Mouse (Mus musculus) midbrain, embryonic 11.5 days (tissue): ENCODE measurements around the gene Hhat. TPM values are rescaled to one million over a fixed set of nuclear protein-coding genes. Genes with fewer than 3 reads are reported as not detected.

Source experiments
- ATAC-seq: fragments of 200-750 bp; cut with Nextera tagmentation; 2 replicates; pipeline ENCODE4 v1.8.0; 2017; ENCODE audit warnings: moderate TSS enrichment, moderate library complexity; ENCODE audit not compliant: low FRiP score
- DNase-seq: peaks from one replicate; pipeline ENCODE4 v3.0.0; 2015; ENCODE audit warnings: low spot score; ENCODE audit errors: missing footprints
- H3K27ac ChIP-seq: fragments of 300-500 bp; sonication (generic); 2 replicates; pipeline ENCODE4 v1.5.1; 2014; ENCODE audit warnings: low read depth, low read length
- H3K27me3 ChIP-seq: fragments of 300-500 bp; sonication (generic); 2 replicates; pipeline ENCODE4 v1.6.1; 2014; ENCODE audit warnings: mild to moderate bottlenecking, low read length, moderate library complexity, mixed read lengths; ENCODE audit not compliant: control insufficient read depth, insufficient read depth
- H3K36me3 ChIP-seq: fragments of 300-500 bp; sonication (generic); 2 replicates; pipeline ENCODE4 v1.6.1; 2014; ENCODE audit warnings: mild to moderate bottlenecking, low read length, moderate library complexity, mixed read lengths; ENCODE audit not compliant: control insufficient read depth, insufficient read depth
- H3K4me1 ChIP-seq: fragments of 300-500 bp; sonication (generic); 2 replicates; pipeline ENCODE4 v1.6.1; 2014; ENCODE audit warnings: low read length; ENCODE audit not compliant: control insufficient read depth, insufficient read depth
- H3K4me2 ChIP-seq: fragments of 300-500 bp; sonication (generic); 2 replicates; pipeline ENCODE4 v1.6.1; 2014; ENCODE audit warnings: mild to moderate bottlenecking, moderate library complexity
- H3K4me3 ChIP-seq: fragments of 300-500 bp; sonication (generic); 2 replicates; pipeline ENCODE4 v1.5.1; 2014; ENCODE audit warnings: low read depth, low read length
- H3K9ac ChIP-seq: fragments of 300-500 bp; sonication (generic); 2 replicates; pipeline ENCODE4 v1.6.1; 2014; ENCODE audit warnings: low read length
- H3K9me3 ChIP-seq: fragments of 300-500 bp; sonication (generic); 2 replicates; pipeline ENCODE4 v1.6.1; 2016; ENCODE audit warnings: low read length; ENCODE audit not compliant: control insufficient read depth
- WGBS: fragments of 180-500 bp; shearing (Covaris S2); extraction: QIAGEN DNeasy Blood & Tissue Kit; methylation state at CpG from one replicate; pipeline ENCODE4 v1.1.7; 2014; 5-methylcytosine and 5-hydroxymethylcytosine counted together
- polyA plus RNA-seq: library from polyadenylated mRNA; unstranded; fragments of >200 nt; fragmentation: Nextera tagmentation; extraction: Ambion mirVana; gene quantifications from 2 replicates; pipeline ENCODE4 v1.2.1, GENCODE M21; 2014

Hhat gene
- polyA plus RNA-seq, 1 experiment from 2014 or later: 11.0 TPM

GRCm38 (mm10) chr1:192447666-192448065, 323.4 kb downstream of the Hhat start:
- DNase-seq: no peak

More at GRCm38 (mm10) chr1:192447666-192448065, 323.4 kb downstream of the Hhat start:
- Histone ChIP-seq H3K27me3 (no peaks in the 10 kb centered on the region), H3K4me3 (no peak overlapping the region), H3K27ac (no peak overlapping the region), H3K9me3 (no peaks in the 10 kb centered on the region), H3K4me2 (no peak overlapping the region), H3K9ac (no peak overlapping the region), H3K36me3 (no peaks in the 10 kb centered on the region), H3K4me1 (no peaks in the 10 kb centered on the region)
- no peak for ATAC-seq
- WGBS: 64% methylated on average over 2 of the region's 2 CpGs

Other genes with a start within 250 kb of the Hhat start
- gene Sertad4, start 84.5 kb upstream of the Hhat start, polyA plus RNA-seq: 14.3 and 14.9 TPM in 2 replicates